Mouse (Mus musculus) hematopoietic stem cell, adult 5-6 weeks (primary cell): Measurements from ENCODE around the gene Eef1a2. TPM values are rescaled to one million over a fixed set of nuclear protein-coding genes. Genes with fewer than 3 reads are reported as not detected.

Experiments
- ATAC-seq, 2 experiments: fragments of 125-278 bp in 1 of 2; replicated peaks in 1 of 2; 2 replicates each; pipeline ENCODE4 v1.8.0; 2016 to 2017; ENCODE audit warnings: inconsistent platforms in 2 of 2, mild to moderate bottlenecking in 2 of 2, moderate number of reproducible peaks in 2 of 2, low read depth in 1 of 2, moderate TSS enrichment in 1 of 2; ENCODE audit not compliant: low FRiP score in 2 of 2, poor library complexity in 2 of 2, severe bottlenecking in 2 of 2, insufficient read depth in 1 of 2, low TSS enrichment in 1 of 2
- total RNA-seq: library from RNA; stranded (forward); fragments of 172-1452, 232-1000 nt; gene quantifications from 2 replicates; pipeline ENCODE4 v1.2.3, GENCODE M21; 2017

The Eef1a2 gene
- total RNA-seq, 1 experiment from 2014 or later, result not detected

- ATAC-seq, result no peak
Observed at GRCm38 (mm10) chr2:181113762-181114361, 43.0 kb downstream of the Eef1a2 start.

- no peak for ATAC-seq
Observed at GRCm38 (mm10) chr2:181111665-181112064, 45.1 kb downstream of the Eef1a2 start.

DNA sequence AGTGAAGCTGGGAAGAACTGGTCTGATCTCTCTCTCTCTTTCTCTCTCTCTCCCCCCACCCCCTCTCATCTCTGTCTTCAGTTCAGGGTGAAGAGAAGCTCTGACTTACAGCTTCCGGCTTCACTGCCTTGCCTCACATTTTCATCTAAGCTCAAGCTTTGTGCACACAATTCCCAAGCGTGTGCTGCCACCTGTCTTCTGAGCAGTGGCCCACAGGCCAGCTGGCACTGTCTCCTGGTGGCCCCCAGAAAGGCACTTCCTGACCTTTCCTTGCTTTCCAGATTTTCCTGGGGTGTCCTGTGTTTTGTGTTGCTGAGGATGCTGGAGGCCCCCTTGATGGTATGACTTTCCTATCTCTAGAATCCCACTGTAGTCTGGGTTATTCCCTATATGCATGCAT lies 52.7 kb downstream of the Eef1a2 start:
- no peak for ATAC-seq

- ATAC-seq, result no peak
Observed at GRCm38 (mm10) chr2:181102161-181102560, 54.7 kb downstream of the Eef1a2 start.

GRCm38 (mm10) chr2:181101626-181102025 lies 55.2 kb downstream of the Eef1a2 start:
- no peak for ATAC-seq

GRCm38 (mm10) chr2:181100087-181100486 lies 56.7 kb downstream of the Eef1a2 start:
- ATAC-seq, result no peak

Other genes with a start within 250 kb of the Eef1a2 start
- gene Ythdf1, start 236.1 kb downstream of the Eef1a2 start, total RNA-seq, result 32.6 and 33.7 TPM in 2 replicates
- gene Birc7, start 228.0 kb downstream of the Eef1a2 start, total RNA-seq, result not detected in 2 replicates
- gene Nkain4, start 202.3 kb downstream of the Eef1a2 start, total RNA-seq, result not detected in 2 replicates
- gene Arfgap1, start 189.8 kb downstream of the Eef1a2 start, total RNA-seq, result 27.6 and 44.8 TPM in 2 replicates
- gene Col20a1, start 170.5 kb downstream of the Eef1a2 start, total RNA-seq, result 0.45 TPM in 1 of 2 replicates, not detected in the other
- gene Chrna4, start 113.5 kb downstream of the Eef1a2 start, total RNA-seq, result not detected in 2 replicates
- gene Kcnq2, start 21.7 kb downstream of the Eef1a2 start, total RNA-seq, result not detected in 2 replicates
- 128 and 168 TPM in 2 replicates for gene Ppdpf, start 30.2 kb upstream of the Eef1a2 start, total RNA-seq
- not detected in 2 replicates for gene Ptk6, start 45.8 kb upstream of the Eef1a2 start, total RNA-seq
- 0.25 TPM in 1 of 2 replicates, not detected in the other for gene Srms, start 56.2 kb upstream of the Eef1a2 start, total RNA-seq
- 0.63 TPM in 1 of 2 replicates, not detected in the other for gene Fndc11, start 63.0 kb upstream of the Eef1a2 start, total RNA-seq
- gene Helz2, start 85.0 kb upstream of the Eef1a2 start, total RNA-seq, result 12.4 and 16.3 TPM in 2 replicates
- 14.8 and 16.9 TPM in 2 replicates for gene Gmeb2, start 131.0 kb upstream of the Eef1a2 start, total RNA-seq
- gene Stmn3, start 157.5 kb upstream of the Eef1a2 start, total RNA-seq, result not detected in 2 replicates
- 46.8 and 56.7 TPM in 2 replicates for gene Rtel1, start 162.7 kb upstream of the Eef1a2 start, total RNA-seq
- 48.8 and 55.8 TPM in 2 replicates for gene Zgpat, start 207.9 kb upstream of the Eef1a2 start, total RNA-seq
- 54.9 and 75.9 TPM in 2 replicates for gene Arfrp1, start 208.4 kb upstream of the Eef1a2 start, total RNA-seq
- 32.4 and 36.1 TPM in 2 replicates for gene Lime1, start 223.1 kb upstream of the Eef1a2 start, total RNA-seq